Mouse (Mus musculus): Measurements from ENCODE around the gene Tssk3. TPM values are rescaled to one million over a fixed set of nuclear protein-coding genes. Genes with fewer than 3 reads are reported as not detected.
"Not testable (repeated sequence)": the region's sequence is repeated elsewhere in the genome, so short reads cannot be mapped to it uniquely, and the experiment has no call there.

Gene Tssk3
- polyA plus RNA-seq (2014; fragmentation: Nextera tagmentation; extraction: Ambion mirVana), result 0.38 and 0.74 TPM in 2 replicates

- Histone ChIP-seq H3K36me3 (ENCODE audit: control insufficient read depth, insufficient read depth, low read length) (peaks cover 32% of the 10 kb centered on the region), H3K4me2 (ENCODE audit: low read length) (peak within 1 kb of the TSS; percentile 63), H3K9ac (replicated peaks; ENCODE audit: low read length) (peak within 1 kb of the TSS; percentile 46; the same call in 1 of the 2 replicates), H3K9me3 (ENCODE audit: control insufficient read depth, low read length) (no peaks in the 10 kb centered on the region), H3K4me1 (ENCODE audit: control insufficient read depth, insufficient read depth, low read length) (peaks cover 16% of the 10 kb centered on the region; the same call in 1 of the 2 replicates), H3K27ac (replicated peaks; ENCODE audit: low read depth, low read length) (no peak within 1 kb of the TSS), H3K4me3 (replicated peaks; ENCODE audit: low read depth, low read length) (peak within 1 kb of the TSS; percentile 31), H3K27me3 (ENCODE audit: control insufficient read depth, insufficient read depth, low read length) (peaks cover 22% of the 10 kb centered on the region)
- ATAC-seq (ENCODE audit: low FRiP score, low TSS enrichment) (0 out of 2 replicates have a peak, but pooled peaks have one; percentile 50), DNase-seq (peak; percentile 76)
- 3% methylated on average over 69 of the region's 70 CpGs for WGBS
Measured at GRCm38 (mm10) chr4:129490972-129491880, at the start of gene Tssk3, which contains the start of gene Fam229a. Gene Tssk3, minus strand, starts transcription at chr4:129491022. Gene Fam229a, plus strand, starts transcription at chr4:129491190.

- 94% methylated on average over 6 of the region's 6 CpGs for WGBS
- no peaks in the 10 kb centered on the region for H3K9me3 ChIP-seq (ENCODE audit: control insufficient read depth, low read length)
- peaks cover 12% of the 10 kb centered on the region for H3K4me1 ChIP-seq (ENCODE audit: control insufficient read depth, insufficient read depth, low read length)
- no peak overlapping the region for H3K9ac ChIP-seq (replicated peaks; ENCODE audit: low read length)
- no peak for DNase-seq
- H3K27me3 ChIP-seq (ENCODE audit: control insufficient read depth, insufficient read depth, low read length), result no peaks in the 10 kb centered on the region
- H3K4me2 ChIP-seq (ENCODE audit: low read length), result no peak overlapping the region
- H3K27ac ChIP-seq (replicated peaks; ENCODE audit: low read depth, low read length), result no peak overlapping the region
- ATAC-seq (ENCODE audit: low FRiP score, low TSS enrichment), result no peak
- no peak overlapping the region for H3K4me3 ChIP-seq (replicated peaks; ENCODE audit: low read depth, low read length)
- H3K36me3 ChIP-seq (ENCODE audit: control insufficient read depth, insufficient read depth, low read length), result 0 out of 2 replicates have a peak, but pooled peaks cover 5% of the 10 kb centered on the region
Measured at GRCm38 (mm10) chr4:129540012-129540411, 49.2 kb upstream of the Tssk3 start.

- ATAC-seq (ENCODE audit: low FRiP score, low TSS enrichment); H3K9ac ChIP-seq (replicated peaks; ENCODE audit: low read length); H3K4me3 ChIP-seq (replicated peaks; ENCODE audit: low read depth, low read length); H3K4me2 ChIP-seq (ENCODE audit: low read length); H3K4me1 ChIP-seq (ENCODE audit: control insufficient read depth, insufficient read depth, low read length); H3K9me3 ChIP-seq (ENCODE audit: control insufficient read depth, low read length); DNase-seq; H3K27me3 ChIP-seq (ENCODE audit: control insufficient read depth, insufficient read depth, low read length); H3K27ac ChIP-seq (replicated peaks; ENCODE audit: low read depth, low read length): not testable (repeated sequence)
- 95% methylated on average over 5 of the region's 6 CpGs for WGBS
- H3K36me3 ChIP-seq (ENCODE audit: control insufficient read depth, insufficient read depth, low read length), result peaks cover 66% of the 10 kb centered on the region
Measured at GRCm38 (mm10) chr4:129528901-129529300, 38.1 kb upstream of the Tssk3 start.

DNA sequence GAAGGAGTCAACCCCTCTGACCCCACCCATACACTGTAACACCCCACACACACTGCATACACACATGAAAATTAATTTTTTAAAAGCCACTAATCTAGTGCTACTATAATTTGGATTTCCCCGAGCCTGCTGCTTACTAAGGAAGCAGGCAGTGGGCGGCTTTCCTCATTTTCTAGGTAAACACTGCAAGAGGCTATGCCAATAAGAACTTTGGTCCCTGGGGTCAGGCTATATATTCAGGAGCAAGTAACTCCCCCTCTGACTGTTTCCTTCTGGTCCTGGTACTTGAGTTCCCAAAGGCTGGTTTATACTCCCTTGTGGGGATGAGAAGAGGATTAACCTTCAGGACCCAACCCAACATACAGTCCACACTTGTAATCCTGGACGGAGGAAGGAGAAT, 35.1 kb upstream of the Tssk3 start:
- DNase-seq (no peak), ATAC-seq (ENCODE audit: low FRiP score, low TSS enrichment) (no peak)
- Histone ChIP-seq H3K27me3 (ENCODE audit: control insufficient read depth, insufficient read depth, low read length) (no peaks in the 10 kb centered on the region), H3K4me3 (replicated peaks; ENCODE audit: low read depth, low read length) (no peak overlapping the region), H3K9ac (replicated peaks; ENCODE audit: low read length) (no peak overlapping the region), H3K36me3 (ENCODE audit: control insufficient read depth, insufficient read depth, low read length) (peaks cover 82% of the 10 kb centered on the region), H3K9me3 (ENCODE audit: control insufficient read depth, low read length) (no peaks in the 10 kb centered on the region), H3K4me1 (ENCODE audit: control insufficient read depth, insufficient read depth, low read length) (no peaks in the 10 kb centered on the region), H3K4me2 (ENCODE audit: low read length) (no peak overlapping the region), H3K27ac (replicated peaks; ENCODE audit: low read depth, low read length) (no peak overlapping the region)
- WGBS, result 86% methylated on average over 3 of the region's 3 CpGs

- Histone ChIP-seq H3K4me2 (ENCODE audit: low read length) (no peak overlapping the region), H3K4me3 (replicated peaks; ENCODE audit: low read depth, low read length) (no peak overlapping the region), H3K9me3 (ENCODE audit: control insufficient read depth, low read length) (no peaks in the 10 kb centered on the region), H3K27me3 (ENCODE audit: control insufficient read depth, insufficient read depth, low read length) (no peaks in the 10 kb centered on the region), H3K4me1 (ENCODE audit: control insufficient read depth, insufficient read depth, low read length) (no peaks in the 10 kb centered on the region), H3K9ac (replicated peaks; ENCODE audit: low read length) (no peak overlapping the region), H3K27ac (replicated peaks; ENCODE audit: low read depth, low read length) (no peak overlapping the region), H3K36me3 (ENCODE audit: control insufficient read depth, insufficient read depth, low read length) (peaks cover 82% of the 10 kb centered on the region)
- ATAC-seq (ENCODE audit: low FRiP score, low TSS enrichment), result no peak
- WGBS, result 91% methylated on average over 5 of the region's 5 CpGs
- DNase-seq, result no peak
Measured at GRCm38 (mm10) chr4:129525338-129525737, 34.5 kb upstream of the Tssk3 start.

DNA sequence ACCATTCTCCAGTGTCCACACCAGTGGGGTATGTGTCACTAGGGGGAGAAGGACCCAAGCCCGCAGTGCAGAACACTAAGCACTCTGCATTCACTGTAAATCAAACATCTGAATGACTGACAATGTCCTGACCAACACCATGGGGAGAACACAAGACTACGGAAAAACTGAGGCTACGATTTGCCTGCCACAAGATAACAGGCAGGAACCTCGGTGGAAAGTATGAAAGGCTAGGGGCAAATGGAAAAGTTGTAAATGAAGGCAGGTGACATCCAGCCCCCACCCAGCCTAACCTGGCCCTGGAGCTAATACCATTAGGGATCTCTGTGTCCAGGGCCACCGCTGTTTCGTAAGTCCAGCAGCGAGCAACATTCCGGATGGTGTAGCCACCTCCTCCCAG, 27.7 kb upstream of the Tssk3 start:
- WGBS, result 94% methylated on average over 6 of the region's 8 CpGs
- Histone ChIP-seq H3K27ac (replicated peaks; ENCODE audit: low read depth, low read length) (no peak overlapping the region), H3K36me3 (ENCODE audit: control insufficient read depth, insufficient read depth, low read length) (peaks cover 79% of the 10 kb centered on the region), H3K9ac (replicated peaks; ENCODE audit: low read length) (no peak overlapping the region), H3K4me2 (ENCODE audit: low read length) (no peak overlapping the region), H3K9me3 (ENCODE audit: control insufficient read depth, low read length) (no peaks in the 10 kb centered on the region), H3K27me3 (ENCODE audit: control insufficient read depth, insufficient read depth, low read length) (no peaks in the 10 kb centered on the region), H3K4me3 (replicated peaks; ENCODE audit: low read depth, low read length) (no peak overlapping the region), H3K4me1 (ENCODE audit: control insufficient read depth, insufficient read depth, low read length) (peaks cover 8% of the 10 kb centered on the region)
- no peak for DNase-seq
- ATAC-seq (ENCODE audit: low FRiP score, low TSS enrichment), result no peak

- peak overlapping the region; percentile 13; the same call in 1 of the 2 replicates for H3K4me3 ChIP-seq (replicated peaks; ENCODE audit: low read depth, low read length)
- peaks cover 14% of the 10 kb centered on the region for H3K4me1 ChIP-seq (ENCODE audit: control insufficient read depth, insufficient read depth, low read length)
- H3K27me3 ChIP-seq (ENCODE audit: control insufficient read depth, insufficient read depth, low read length), result no peaks in the 10 kb centered on the region
- no peak overlapping the region for H3K4me2 ChIP-seq (ENCODE audit: low read length)
- DNase-seq, result no peak
- ATAC-seq (ENCODE audit: low FRiP score, low TSS enrichment), result no peak
- H3K36me3 ChIP-seq (ENCODE audit: control insufficient read depth, insufficient read depth, low read length), result peaks cover 63% of the 10 kb centered on the region
- 0 out of 2 replicates have a peak overlapping the region, but pooled peaks have one; percentile 20 for H3K9ac ChIP-seq (replicated peaks; ENCODE audit: low read length)
- WGBS, result 56% methylated on average over 2 of the region's 2 CpGs
- no peak overlapping the region for H3K27ac ChIP-seq (replicated peaks; ENCODE audit: low read depth, low read length)
- H3K9me3 ChIP-seq (ENCODE audit: control insufficient read depth, low read length), result no peaks in the 10 kb centered on the region
Measured at GRCm38 (mm10) chr4:129516925-129517324, 26.1 kb upstream of the Tssk3 start.

- H3K9ac ChIP-seq (replicated peaks; ENCODE audit: low read length), result peak overlapping the region; percentile 100
- H3K27ac ChIP-seq (replicated peaks; ENCODE audit: low read depth, low read length), result peak overlapping the region; percentile 99
- H3K36me3 ChIP-seq (ENCODE audit: control insufficient read depth, insufficient read depth, low read length), result peaks cover 41% of the 10 kb centered on the region
- no peaks in the 10 kb centered on the region for H3K27me3 ChIP-seq (ENCODE audit: control insufficient read depth, insufficient read depth, low read length)
- ATAC-seq (ENCODE audit: low FRiP score, low TSS enrichment) (peak; percentile 44), DNase-seq (peak; percentile 88)
- WGBS, result 0% methylated on average over 34 of the region's 35 CpGs
- peak overlapping the region; percentile 100 for H3K4me3 ChIP-seq (replicated peaks; ENCODE audit: low read depth, low read length)
- H3K4me2 ChIP-seq (ENCODE audit: low read length), result peak overlapping the region; percentile 77
- H3K4me1 ChIP-seq (ENCODE audit: control insufficient read depth, insufficient read depth, low read length), result peaks cover 21% of the 10 kb centered on the region
- H3K9me3 ChIP-seq (ENCODE audit: control insufficient read depth, low read length), result no peaks in the 10 kb centered on the region
Measured at GRCm38 (mm10) chr4:129514300-129514898, 23.6 kb upstream of the Tssk3 start.

All from midbrain, embryonic 14.5 days (tissue).